Mouse (Mus musculus): ENCODE measurements at regions not wholly inside any gene's neighbourhood (a gene's known extent, or its start where the extent isn't known, plus 50 kb on each side); places are given as distances from the start of the nearest gene placed in this dataset.

DNA sequence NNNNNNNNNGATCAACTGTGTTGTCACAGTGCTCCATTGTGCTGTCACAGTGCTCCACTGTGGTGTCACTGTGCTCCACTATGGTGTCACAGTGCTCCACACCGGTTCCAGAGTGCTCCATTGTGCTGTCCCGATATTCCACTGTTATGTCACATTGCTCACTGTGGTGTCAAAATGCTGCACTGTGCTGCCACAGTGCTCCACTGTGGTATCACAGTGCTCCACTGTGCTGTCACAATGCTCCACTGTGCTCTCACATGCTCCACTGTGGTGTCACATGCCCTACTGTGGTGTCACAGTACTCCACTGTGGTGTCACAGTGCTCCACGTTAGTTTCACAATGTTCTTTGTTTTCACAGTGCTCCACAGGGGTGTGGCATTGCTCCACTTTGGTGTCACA lies 359.3 kb upstream of the Olfr161 start:
- intact Hi-C loops (cut with DNase I): no loop called here
- DNase-seq (ENCODE audit: extremely low spot score in 1 of 2, low spot score in 2 of 2): no peak
- no peak for TF ChIP-seq CTCF (IDR thresholded peaks at IDR 0.05)
- no peak overlapping the region for H3K27ac ChIP-seq
- no peak overlapping the region for H3K4me3 ChIP-seq

DNA sequence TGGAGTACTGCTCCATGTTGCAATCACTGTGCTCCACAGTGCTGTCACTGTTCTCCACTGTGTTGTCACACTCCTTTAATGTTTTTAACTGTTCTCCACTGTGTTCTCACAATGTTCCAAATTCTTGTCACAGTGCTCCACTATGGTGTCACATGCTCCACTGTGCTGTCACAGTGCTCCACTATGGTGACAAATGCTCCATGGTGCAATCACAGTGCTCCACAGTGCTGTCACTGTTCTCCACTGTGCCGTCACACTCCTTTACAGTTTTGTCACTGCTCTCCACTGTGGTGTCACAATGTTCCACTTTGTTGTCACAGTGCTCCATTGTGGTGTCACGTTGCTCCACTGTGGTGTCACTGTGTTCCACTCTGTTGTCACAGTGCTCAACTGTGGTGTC lies 358.2 kb upstream of the Olfr161 start:
- no peak overlapping the region for H3K27ac ChIP-seq
- no peak for TF ChIP-seq CTCF (IDR thresholded peaks at IDR 0.05)
- intact Hi-C loops (cut with DNase I): no loop called here
- H3K4me3 ChIP-seq: no peak overlapping the region
- DNase-seq (ENCODE audit: extremely low spot score in 1 of 2, low spot score in 2 of 2): no peak

GRCm38 (mm10) chr16:3234063-3234462 lies 356.8 kb upstream of the Olfr161 start:
- Histone ChIP-seq H3K27ac (no peak overlapping the region), H3K4me3 (no peak overlapping the region)
- no peak for TF ChIP-seq CTCF (IDR thresholded peaks at IDR 0.05)
- no peak for DNase-seq (ENCODE audit: extremely low spot score in 1 of 2, low spot score in 2 of 2)
- intact Hi-C loops (cut with DNase I): no loop called here

DNA sequence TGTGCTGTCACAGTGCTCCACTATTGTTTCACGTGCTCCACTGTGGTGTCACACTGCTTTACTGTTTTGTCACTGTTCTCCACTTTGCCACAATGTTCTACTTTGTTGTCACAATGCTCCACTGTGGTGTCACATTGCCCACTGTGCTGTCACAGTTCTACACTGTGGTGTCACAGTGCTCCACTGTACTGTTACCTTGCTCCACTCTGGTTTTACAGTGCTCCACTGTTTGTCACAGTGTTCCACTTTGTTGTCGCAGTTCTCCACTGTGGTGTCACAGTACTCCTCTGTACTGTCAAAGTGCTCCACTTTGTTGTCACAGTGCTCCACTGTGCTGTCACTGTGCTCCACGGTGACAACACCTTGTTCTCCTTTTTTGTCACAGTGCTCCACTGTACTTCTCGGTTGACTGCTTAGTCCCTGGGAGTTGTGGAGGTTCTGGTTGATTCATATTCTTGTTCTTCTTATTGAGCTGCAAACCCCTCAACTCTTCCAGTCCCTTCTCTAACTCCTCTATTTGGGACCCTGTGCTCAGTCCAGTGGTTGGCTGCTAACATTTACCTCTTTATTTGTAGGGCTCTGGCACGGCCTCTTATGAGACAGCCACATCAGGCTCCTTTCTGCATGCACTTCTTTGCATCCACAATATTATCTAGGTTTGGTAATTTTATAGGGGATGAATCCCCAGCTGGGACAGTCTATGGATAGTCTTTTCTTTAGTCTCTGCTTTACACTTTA lies 349.7 kb upstream of the Olfr161 start:
- Histone ChIP-seq H3K27ac (no peak overlapping the region), H3K4me3 (no peak overlapping the region)
- no peak for TF ChIP-seq CTCF (IDR thresholded peaks at IDR 0.05)
- intact Hi-C loops (cut with DNase I): no loop called here
- DNase-seq (ENCODE audit: extremely low spot score in 1 of 2, low spot score in 2 of 2): no peak

DNA sequence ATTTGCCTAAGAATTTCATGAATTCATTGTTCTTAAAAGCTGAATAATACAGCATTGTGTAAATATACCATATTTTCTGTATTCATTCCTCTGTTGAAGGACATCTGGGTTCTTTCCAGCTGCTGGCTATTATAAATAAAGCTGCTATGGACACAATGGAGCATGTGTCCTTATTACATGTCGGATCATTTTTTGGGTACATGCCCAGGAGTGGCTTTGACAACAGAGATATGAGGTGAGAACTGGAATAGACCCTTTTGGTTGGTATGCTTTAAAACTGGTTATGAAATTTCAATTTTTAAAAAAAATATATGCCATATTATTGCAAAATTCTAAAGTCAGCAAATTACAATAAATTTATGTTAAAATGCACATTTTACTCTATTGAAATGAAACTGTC lies 348.9 kb upstream of the Olfr161 start:
- Histone ChIP-seq H3K27ac (no peak overlapping the region), H3K4me3 (no peak overlapping the region)
- intact Hi-C loops (cut with DNase I): no loop called here
- DNase-seq (ENCODE audit: extremely low spot score in 1 of 2, low spot score in 2 of 2): no peak
- TF ChIP-seq CTCF (IDR thresholded peaks at IDR 0.05): no peak

DNA sequence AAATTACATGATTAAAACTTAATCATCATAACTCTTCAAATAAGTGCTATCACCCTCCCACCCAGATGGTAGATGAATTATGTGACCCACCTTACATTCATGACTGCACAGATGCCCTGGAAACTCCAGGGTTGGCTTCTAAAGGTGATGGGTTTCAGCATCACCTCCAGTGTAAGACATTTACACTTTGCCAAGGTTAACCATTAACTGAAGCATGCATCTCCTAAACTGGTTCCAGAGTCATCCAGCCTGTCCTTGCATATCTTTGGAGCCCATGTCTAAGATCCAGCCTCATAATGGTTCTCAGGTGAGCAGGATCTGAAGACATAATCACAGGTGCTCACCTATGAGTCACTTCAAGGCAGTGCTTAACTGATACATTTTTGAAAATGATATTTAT lies 344.4 kb upstream of the Olfr161 start:
- H3K27ac ChIP-seq: no peak overlapping the region
- H3K4me3 ChIP-seq: no peak overlapping the region
- no peak for TF ChIP-seq CTCF (IDR thresholded peaks at IDR 0.05)
- no peak for DNase-seq (ENCODE audit: extremely low spot score in 1 of 2, low spot score in 2 of 2)
- intact Hi-C loops (cut with DNase I): no loop called here

- DNase-seq (ENCODE audit: extremely low spot score in 1 of 2, low spot score in 2 of 2): no peak
- no peak for TF ChIP-seq CTCF (IDR thresholded peaks at IDR 0.05)
- intact Hi-C loops (cut with DNase I): no loop called here
- Histone ChIP-seq H3K27ac (no peak overlapping the region), H3K4me3 (no peak overlapping the region)
Measured at GRCm38 (mm10) chr16:3247006-3247754, 343.7 kb upstream of the Olfr161 start.

DNA sequence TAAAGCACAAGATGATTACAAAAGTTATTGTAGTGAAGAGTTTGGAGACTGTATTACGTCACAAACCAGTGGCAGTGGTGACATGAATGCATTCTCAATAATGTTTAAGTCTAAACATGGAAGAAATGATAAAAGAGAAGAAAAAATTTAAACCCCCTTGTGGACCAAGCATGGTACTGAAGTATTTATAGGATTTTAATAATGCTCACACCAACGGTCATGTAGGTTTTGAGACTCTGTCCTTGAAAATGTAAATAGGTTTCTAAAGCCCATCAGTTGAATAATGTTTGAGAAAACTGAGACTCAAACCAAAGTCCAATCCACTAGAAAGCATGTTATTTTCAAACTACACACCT lies 343.1 kb upstream of the Olfr161 start:
- Histone ChIP-seq H3K27ac (no peak overlapping the region), H3K4me3 (no peak overlapping the region)
- DNase-seq (ENCODE audit: extremely low spot score in 1 of 2, low spot score in 2 of 2): no peak
- peak; percentile 12; the same call in 1 of the 2 replicates for TF ChIP-seq CTCF (IDR thresholded peaks at IDR 0.05)
- intact Hi-C loops (cut with DNase I): no loop called here

DNA sequence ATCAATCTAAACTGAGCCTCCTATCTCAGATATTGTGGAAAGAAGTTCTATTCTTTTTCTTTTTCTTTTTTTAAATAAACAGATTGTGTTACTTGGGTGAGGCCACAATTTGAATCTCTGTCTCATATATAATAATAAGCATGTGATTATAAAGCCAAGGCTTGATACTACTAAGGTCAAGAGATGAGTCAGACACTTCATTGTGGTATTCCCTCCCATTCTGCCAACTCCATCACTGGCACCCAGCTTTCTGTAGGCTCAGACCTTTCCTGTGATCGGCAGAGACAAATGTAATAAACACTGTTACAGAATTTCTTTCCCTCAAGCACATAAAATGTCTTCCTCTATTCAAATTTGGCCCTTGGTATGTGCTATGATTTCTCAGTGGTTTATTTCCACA lies 337.0 kb upstream of the Olfr161 start:
- no peak for TF ChIP-seq CTCF (IDR thresholded peaks at IDR 0.05)
- H3K27ac ChIP-seq: no peak overlapping the region
- intact Hi-C loops (cut with DNase I): no loop called here
- no peak overlapping the region for H3K4me3 ChIP-seq
- DNase-seq (ENCODE audit: extremely low spot score in 1 of 2, low spot score in 2 of 2): no peak

GRCm38 (mm10) chr16:3256051-3256450 lies 334.8 kb upstream of the Olfr161 start:
- DNase-seq (ENCODE audit: extremely low spot score in 1 of 2, low spot score in 2 of 2): no peak
- H3K4me3 ChIP-seq: no peak overlapping the region
- no peak overlapping the region for H3K27ac ChIP-seq
- intact Hi-C loops (cut with DNase I): no loop called here
- no peak for TF ChIP-seq CTCF (IDR thresholded peaks at IDR 0.05)

DNA sequence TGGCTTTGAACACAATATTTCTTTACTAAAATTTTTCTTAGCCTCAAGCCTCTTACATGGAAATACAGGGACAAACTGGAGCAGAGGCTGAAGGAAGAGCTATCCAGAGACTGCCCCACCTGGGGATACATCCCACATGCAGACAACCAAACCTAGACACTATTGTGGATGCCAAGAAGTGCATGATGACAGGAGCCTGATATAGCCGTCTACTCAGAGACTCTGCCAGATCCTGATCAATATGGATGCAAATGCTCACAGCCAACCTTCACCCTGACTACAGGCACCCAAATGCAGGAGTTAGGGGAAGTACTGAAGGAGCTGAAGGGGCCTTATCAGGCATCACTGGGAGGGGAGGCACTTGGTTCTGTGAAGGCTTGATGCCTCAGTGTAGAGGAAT lies 325.5 kb upstream of the Olfr161 start:
- intact Hi-C loops (cut with DNase I): no loop called here
- no peak for DNase-seq (ENCODE audit: extremely low spot score in 1 of 2, low spot score in 2 of 2)
- no peak overlapping the region for H3K4me3 ChIP-seq
- no peak overlapping the region for H3K27ac ChIP-seq
- no peak for TF ChIP-seq CTCF (IDR thresholded peaks at IDR 0.05)

- no peak for TF ChIP-seq CTCF (IDR thresholded peaks at IDR 0.05)
- no peak for DNase-seq (ENCODE audit: extremely low spot score in 1 of 2, low spot score in 2 of 2)
- intact Hi-C loops (cut with DNase I): no loop called here
- Histone ChIP-seq H3K27ac (no peak overlapping the region), H3K4me3 (no peak overlapping the region)
Measured at GRCm38 (mm10) chr16:3271819-3272490, 318.9 kb upstream of the Olfr161 start.
